Mouse (Mus musculus): ENCODE data around the gene Kmt2c.
A peak's percentile ranks its signal among the peaks of the same experiment; 100 is the strongest.

Kmt2c gene

DNA sequence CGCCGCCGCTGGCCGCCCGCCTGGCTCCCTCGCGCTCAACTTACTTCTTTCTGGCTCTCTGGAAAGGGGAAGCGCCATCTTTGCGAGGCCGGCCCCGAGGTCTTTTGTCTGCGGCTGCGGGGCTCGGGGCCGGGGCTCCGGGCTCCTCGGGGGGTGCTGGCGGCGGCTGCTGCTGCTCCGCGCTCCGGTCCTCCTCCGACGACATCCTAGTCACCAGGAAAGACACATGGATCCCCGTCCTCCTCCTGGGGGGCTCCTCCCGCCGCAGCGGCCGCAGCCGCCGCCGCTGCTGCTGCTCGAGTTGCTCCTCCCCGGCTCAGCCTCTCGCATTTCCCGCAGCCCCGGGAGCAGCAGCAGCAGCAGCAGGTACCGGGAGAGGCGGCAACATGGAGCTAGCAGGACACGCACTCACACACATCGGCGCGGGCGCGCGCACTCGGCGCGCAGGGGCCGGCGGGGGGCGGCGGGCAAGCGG, at the start of gene Kmt2c:
Kmt2c (minus strand) TSS at position 438 of the 475 bp plus-strand sequence.
- peak; percentile 68 for DNase-seq (ENCODE audit: low spot score)

DNA sequence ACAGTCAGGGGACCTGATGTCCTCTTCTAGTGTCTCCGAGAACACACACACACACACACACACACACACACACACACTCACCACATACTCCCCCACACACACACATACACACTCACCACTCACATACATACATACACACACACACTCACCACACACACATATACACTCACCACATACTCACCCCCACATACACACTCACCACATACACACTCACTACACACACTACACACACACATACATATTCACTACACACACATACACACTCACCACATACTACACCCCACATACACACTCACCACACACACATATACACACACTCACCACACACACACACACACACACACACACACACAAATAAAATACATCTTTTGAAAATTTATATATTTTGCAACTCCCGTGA, 48.3 kb upstream of the Kmt2c start:
- DNase-seq (ENCODE audit: low spot score): no peak

DNA sequence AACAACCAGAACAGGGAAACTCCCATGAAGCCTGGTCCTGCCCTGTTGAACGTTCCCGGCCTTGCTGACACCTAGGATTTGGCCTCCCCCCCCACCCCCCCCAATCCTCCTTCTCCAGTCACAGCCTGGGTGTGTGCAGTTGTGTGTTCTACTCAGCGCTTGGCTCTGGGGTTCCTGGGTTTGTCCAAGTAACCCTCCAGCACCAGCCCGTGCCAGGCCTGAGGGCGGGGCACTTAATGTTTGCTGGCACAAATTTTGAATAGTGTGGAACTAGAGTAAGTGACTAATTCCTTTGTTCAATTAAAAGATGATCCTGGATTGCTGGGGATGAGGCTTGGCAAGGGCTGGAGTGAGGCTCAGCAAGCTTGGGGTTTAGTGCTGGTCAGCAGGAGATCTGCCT, 46.0 kb upstream of the Kmt2c start:
- no peak for DNase-seq (ENCODE audit: low spot score)

DNA sequence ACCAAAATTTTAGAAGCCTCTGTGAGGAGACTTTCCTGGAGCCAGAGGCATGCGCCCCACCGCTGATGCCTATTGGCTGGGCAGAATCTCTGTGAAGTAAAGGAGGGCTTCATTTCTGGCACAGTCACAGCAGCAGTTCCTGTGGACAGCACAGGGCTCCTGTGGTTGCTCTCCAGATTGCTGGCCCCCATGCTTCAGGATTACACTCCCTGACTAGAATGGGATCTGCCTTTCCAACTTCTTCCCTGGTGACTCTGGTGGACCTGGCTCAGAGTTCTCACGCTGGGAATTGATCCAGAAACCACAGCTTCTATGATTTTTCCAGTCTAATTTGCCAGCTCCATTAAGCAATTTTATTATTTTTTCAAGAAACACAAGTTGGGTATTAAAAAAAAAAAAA, 45.5 kb upstream of the Kmt2c start:
- DNase-seq (ENCODE audit: low spot score): no peak

DNA sequence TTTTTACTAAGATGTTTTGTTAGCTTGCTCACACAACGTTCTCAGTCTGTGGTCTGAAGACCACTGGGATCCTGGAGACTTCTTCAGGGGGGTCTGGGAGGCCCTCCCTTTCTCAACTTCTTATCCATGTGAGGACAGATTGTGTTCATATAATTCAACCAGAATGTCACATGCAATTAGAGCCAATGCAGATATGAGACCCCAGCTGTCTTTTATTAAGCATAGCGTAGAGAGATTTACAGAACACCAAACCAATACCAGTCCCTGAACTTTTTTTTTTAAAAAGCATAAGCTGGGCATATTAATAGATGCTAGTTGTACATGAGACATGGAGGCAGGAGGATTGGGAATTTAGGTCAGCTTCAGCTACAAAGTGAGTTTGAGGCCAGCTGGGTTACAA, 43.1 kb upstream of the Kmt2c start:
- DNase-seq (ENCODE audit: low spot score): no peak

DNA sequence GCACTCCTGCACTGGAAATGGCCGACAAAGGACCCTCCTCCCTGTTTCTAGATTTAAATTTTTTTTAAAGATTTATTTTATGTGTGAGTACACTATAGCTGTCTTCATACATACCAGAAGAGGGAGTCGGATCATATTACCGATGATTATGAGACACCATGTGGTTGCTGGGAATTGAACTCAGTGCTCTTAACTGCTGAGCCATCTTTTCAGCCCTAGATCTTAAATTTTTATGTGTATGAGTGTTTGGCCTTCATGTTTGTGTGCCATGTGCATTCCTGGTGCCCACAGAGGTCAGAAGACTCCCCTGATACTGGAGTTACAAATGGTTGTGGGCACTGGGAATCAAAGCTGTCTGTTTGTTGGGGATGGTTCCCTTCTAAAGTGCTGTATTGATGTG, 42.3 kb upstream of the Kmt2c start:
- no peak for DNase-seq (ENCODE audit: low spot score)

DNA sequence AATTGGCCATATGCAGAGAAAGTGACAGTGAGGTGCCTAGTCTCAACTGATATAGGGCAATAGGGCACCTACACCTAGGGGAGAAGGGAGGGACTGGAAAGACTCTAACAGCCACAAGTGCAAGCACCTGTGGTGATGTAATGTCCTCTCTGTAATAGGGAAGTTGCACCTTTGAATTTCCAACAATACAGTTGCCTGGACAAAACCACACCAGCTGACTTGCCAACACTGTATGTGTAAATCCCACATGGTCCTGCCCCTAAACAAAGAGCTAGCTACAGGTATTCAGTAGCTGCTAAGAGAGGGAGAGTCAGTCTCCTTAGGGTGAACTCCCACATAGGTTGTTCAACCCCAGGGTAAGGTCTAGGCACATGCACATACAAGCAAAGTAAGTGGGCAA, 41.8 kb upstream of the Kmt2c start:
- no peak for DNase-seq (ENCODE audit: low spot score)

DNA sequence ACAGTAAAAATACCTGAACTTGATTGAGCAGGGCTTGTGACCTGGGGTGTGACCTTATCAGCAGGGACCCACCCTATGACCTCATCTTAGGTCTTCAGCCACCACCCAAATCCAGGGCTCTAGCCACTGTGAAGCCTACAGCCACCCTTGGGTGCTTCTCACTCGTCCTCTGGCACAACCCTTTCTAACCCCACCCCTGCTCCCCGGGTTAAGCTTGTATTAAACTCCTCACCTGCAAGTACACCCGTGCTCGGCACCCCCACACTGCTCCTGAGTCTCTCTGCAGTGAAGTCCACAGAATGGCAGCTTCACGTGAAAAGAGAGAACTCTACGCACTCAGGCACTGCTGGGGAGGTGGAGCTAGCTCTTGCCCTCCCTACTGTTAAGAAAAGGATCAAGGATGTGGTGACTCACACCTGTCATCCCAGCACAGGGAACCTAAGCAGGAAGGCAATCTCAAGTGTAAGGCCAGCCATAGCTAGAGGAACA, 38.4 kb upstream of the Kmt2c start:
- DNase-seq (ENCODE audit: low spot score): no peak

DNA sequence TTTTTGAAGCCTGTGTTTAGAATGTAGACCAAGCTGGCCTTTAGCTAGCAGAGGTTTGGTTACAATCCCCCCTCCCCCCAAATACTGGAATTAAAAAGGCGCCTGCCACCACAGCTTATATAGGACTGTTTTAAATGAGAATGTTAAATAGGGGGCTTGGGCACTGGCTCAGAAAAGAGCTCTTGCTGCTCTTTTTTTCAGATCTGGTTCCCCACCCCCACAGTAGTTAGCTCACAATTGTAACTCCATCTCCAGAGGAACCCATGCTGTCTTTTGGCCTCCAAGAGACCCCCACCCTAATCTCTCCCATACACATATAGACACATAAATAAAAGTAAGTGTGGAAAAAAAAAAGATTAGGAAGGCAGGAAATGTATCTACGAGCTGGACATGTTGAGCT, 37.9 kb upstream of the Kmt2c start:
- no peak for DNase-seq (ENCODE audit: low spot score)

DNA sequence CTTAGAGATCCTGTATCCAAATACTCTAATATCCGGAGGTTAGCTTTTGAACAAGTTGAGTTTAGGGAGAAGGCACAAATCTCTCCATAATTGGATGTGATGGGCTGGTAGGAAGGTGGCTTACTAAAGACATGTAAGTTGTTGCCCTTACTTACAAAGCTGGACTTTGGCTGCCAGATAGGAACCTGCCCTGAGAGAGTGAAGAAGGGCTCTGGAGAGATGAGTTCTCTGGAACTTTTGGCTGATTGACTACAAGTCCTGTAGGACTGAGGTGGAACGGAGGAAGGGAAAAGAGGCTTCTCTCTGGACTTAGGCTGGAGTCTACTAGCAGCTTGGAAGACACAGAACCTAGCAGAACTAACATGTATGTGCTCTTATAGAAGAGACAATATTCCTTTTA, 37.0 kb upstream of the Kmt2c start:
- DNase-seq (ENCODE audit: low spot score): no peak

DNA sequence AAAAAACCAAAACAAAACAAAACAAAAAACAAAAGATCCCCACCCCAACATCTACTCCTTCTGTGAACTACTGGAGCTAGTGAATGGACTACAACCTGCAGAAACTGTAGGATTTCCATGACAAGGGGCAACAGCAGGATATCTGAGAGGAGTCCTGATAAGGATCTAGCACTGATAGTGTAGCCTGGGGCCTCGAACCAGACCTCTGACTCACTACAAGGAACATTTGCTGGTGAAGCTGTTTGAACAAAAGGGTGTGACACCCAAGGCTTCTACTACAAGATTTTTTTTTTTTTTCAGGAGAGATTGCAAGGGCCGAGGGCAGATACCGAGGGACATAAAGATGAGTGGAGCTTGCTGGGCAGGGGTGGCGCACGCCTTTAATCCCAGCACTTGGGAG, 34.7 kb upstream of the Kmt2c start:
- DNase-seq (ENCODE audit: low spot score): no peak

DNA sequence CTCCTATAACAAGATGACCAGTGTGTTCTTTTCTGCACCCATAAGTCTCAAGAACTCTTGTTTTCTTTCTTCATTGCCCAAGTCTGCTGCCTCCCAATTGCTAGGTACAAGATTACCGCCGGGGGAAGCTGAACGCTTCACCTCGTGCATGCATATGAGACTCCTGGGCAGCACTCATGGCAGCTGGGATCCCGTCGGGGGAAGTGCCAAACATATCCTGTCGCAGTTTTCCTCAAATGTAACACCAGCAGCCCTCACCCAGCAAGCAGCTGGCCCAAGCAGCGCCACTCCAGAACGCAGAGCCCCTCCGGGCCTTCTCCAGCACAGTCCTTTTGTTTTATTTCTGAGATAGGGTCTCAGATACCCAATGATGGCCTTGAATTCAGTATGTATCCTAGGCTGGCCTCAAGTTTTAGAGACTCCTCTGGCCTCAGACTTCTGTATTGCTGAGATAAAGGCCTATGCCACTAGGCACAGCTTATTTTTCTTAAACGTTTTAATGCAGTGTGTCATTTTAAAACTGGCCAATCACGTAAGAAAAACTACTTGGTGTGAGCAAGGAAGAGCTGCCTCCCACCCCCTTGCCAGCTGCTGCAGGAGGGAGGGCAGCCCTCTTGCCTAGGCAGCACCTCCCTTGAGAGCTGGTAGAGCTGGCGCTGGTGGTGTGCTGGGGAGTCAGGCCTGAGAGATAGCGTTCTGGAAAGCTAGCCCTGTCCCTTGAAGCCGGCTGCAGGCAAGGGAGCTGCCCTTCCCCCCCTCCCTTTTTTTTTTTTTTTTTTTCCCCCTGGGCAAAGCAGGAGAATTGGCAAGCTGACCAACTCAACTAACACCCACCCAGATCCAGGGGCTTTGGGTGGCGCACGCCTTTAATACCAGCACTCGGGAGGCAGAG, 33.9 kb upstream of the Kmt2c start:
- DNase-seq (ENCODE audit: low spot score): peak; percentile 19

DNA sequence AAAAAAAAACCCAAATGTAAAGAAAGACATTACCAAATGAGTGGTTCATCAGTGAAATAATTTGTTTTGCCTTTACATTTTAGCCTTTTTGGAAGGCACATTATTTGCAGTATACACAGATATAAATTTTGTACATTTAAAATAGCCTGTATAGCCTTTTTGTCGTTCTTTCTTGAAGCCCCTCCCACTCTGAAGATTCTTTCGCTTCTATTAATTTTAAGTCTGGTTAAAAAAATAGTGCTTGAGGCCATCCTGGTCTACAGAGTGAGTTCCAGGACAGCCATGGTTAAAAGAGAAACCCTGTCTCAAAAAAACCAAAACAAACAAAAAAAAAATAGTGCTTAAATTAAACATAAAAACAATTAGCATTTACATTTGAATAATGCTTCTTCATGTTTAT, 32.0 kb upstream of the Kmt2c start:
- no peak for DNase-seq (ENCODE audit: low spot score)

DNA sequence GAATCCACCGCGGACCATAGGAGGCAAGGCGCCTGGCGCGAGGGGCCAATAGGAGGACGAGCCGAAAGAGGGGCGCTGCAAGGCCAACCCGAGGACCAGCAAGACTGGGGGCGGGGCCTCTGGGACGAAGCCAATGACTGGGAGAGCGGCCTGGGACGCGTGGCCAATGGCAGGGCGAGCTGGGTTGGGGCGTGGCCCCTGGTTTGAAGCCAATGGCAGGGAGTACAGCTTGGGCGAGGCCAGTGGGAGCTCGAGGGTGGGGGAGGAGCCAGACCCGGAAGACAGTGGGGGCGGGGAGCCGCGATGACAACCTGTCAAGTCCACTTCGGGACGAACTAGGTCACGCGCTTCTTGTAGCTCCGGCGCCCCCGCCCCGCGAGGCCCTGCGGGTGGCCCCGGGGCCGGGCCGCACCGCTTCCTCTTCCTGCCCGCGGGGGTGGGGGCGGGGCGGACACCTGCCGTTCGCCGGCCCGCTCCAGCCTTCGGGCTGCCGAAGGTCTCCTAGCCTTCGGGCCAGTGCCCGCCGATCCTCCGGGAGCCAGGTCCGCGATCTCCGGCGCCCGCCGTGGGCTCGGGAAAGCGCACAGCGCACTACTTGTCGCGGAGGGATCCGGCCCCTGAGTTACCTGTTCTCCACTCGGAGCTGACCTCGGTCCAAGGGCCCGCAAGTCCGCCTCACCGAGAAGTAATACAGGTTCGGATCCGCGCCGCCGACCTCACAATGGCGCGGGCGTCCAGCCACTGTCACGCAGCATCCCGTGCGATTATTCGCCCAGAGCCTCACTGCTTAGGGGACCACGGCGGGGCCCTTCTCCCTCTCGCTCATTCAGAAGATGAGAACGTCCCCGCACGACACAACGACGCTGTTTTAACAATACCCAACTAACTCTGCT, 31.2 kb upstream of the Kmt2c start:
- DNase-seq (ENCODE audit: low spot score): peak; percentile 99

DNA sequence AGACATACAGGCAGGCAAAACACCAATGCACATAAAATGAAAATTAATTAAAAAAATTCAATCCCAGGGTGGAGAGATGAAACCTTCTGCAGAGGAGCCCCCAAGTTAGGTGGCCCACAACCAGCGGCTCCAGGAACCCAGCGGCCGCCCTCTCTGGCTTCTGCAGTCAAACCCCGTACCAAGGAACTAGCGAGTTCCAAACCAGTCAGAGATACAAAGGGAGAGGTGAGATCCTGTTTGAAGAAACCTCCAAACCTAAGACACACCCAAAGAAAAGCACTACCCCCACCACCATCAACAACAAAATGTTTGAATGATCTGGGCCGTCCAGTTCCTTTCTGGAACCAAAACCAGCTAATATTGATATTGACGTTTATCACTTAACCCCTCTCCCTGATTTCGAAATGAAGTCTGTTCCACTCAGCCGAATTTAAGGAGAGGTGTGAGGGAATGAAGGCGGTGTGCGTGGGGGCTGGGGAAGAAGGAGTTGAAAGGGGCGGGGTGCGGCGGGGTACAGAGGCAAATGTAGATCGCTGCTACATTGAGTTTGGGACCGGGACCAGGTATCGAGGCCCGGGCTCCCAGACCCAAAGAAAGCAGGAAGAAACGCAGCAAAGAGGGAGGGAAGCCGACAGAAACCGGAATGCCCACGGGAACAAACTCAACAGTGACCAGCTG, 30.4 kb upstream of the Kmt2c start:
- DNase-seq (ENCODE audit: low spot score): no peak

DNA sequence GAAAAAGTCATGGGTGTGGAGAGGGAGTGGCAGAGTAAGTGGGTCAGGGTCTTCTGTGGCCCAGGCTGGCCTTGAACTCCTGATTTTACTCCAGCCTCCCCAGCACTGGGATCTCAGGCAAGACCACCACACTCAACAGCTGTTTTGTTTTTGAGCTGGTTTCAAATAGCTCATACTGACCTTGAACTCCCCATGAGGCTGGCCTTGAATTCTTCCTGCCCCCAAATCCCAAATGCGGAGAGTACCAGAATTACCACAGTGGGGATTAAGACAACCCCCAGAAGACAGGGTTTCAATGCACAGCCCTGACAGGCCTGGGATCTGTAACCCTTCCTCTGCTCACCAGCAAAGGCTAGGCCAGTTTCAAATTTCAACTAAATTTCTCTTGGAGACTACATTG, 29.4 kb upstream of the Kmt2c start:
- DNase-seq (ENCODE audit: low spot score): no peak

DNA sequence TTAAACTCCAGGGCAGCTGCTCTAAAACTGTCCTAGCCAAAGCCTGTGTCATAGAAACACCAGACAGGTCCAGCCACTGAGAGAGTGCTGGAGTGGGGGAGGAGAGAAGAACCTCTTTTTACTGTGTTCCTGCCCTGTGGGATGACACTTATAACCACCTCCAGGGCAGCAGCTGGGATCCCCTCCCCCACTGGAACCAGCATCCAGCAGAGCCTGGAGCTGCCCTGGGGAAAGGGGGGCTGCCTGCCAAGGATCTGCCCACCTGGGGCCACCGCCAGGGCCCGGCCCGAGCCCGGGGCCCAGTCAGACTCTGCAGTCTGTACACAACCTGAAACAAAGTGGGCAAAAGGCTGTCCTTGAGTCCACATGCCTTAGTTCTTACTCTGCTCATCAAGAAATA, 28.3 kb upstream of the Kmt2c start:
- DNase-seq (ENCODE audit: low spot score): no peak

DNA sequence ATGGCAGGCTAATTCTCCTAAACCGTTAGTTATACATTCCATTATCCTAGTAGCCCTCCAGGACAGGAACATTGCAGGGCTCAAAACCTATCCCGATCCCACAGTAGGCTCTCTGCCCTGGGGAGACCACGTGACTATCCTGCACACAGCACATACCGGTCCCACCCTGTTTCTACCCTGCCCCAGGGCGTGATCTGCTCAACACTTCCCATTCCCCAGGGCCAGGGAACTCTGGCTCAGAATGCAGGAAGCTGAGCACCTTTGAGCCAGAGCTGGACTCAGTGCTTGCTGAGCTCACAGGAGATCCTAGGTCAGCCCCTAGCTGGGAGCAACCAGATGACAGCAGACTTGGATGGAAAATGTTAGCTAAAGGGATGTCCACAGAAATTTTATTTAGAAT, 27.5 kb upstream of the Kmt2c start:
- no peak for DNase-seq (ENCODE audit: low spot score)

DNA sequence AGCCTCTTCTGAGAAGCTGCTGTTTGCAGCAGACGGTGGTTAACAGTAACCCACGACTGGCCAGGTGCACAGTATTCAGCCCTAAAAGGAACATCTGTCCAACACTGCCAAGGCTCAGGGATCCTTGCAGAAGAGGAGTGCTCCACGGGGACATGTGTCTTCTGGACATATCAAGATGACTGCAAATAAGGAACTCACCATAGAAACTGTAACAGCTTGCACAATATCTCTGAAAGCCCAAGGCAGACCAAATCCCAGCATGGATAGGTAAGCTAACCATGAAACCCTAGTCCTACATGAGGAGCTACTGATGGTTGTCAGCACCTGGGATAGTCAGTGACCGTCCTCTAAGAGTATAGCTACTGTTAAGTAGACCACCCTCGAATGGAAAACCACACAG, 22.9 kb upstream of the Kmt2c start:
- DNase-seq (ENCODE audit: low spot score): no peak

DNA sequence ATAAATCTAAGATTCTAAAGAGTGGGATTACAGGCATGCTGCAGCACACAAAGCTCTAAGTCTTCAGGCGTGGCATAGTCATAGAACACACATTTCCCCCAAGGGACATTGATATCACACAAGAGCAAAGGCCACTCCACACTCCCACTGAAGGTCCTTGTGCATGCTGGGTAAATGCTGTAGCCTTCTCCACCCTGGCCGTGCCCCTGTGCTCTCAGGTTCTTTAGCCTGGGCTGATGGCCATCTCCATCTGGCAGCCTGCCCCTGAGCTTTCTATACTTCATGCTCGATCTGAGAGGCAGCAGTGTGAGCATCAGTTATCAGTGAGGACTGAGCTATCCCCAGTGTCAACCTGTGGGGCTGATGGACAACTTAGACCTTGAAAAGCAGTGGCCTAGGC, 21.2 kb upstream of the Kmt2c start:
- no peak for DNase-seq (ENCODE audit: low spot score)

DNA sequence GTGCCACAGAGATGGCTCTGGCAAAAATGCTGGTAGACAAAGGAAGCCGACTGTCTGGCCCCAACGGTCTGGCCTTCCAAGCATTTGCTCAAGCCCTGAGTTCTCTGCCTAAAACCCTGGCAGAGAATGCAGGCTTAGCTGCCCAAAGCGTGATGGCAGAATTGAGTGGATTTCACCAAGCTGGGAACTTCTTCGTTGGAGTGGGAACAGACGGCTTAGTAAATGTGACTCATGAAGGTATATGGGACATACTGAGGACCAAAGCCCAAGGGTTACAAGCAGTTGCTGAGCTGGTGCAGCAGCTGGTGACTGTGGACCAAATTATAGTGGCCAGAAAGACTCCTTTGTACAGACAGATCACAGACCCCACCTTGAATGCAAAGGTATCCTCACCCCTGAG, 19.0 kb upstream of the Kmt2c start:
- DNase-seq (ENCODE audit: low spot score): no peak

DNA sequence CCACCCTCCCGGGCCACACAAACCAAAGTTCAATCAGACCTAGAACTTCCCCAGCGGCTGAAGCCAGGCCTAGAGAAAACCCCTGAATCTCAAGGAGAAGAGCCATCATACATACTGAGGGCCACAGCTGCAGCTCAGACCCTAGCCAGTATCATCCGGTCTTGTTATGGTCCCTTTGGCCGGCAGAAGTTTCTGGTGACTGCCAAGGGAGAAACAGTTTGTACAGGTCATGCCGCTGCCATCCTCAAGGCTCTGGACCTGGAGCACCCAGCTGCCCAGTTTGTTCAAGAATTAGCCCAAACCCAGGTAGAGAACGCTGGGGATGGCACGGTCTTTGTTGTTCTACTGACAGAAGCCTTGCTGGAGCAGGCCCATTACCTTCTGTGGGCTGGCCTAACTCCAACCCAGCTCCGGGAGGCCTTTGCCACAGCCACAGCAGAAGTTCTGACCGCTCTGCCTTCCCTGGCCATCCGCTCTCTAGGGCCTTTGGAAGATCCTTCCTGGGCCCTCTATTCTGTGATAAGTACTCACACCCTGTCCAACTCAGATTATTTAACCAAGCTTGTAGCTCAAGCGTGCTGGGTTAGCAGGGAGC, 17.8 kb upstream of the Kmt2c start:
- no peak for DNase-seq (ENCODE audit: low spot score)

Measured in spleen, adult 12 weeks (tissue).